Mouse (Mus musculus): ENCODE results near the gene Grb10. TPM values are rescaled to one million over a fixed set of nuclear protein-coding genes. Genes with fewer than 3 reads are reported as not detected.

The Grb10 gene
- polyA plus RNA-seq, 2 experiments: 43.2 to 91.5 TPM

DNA sequence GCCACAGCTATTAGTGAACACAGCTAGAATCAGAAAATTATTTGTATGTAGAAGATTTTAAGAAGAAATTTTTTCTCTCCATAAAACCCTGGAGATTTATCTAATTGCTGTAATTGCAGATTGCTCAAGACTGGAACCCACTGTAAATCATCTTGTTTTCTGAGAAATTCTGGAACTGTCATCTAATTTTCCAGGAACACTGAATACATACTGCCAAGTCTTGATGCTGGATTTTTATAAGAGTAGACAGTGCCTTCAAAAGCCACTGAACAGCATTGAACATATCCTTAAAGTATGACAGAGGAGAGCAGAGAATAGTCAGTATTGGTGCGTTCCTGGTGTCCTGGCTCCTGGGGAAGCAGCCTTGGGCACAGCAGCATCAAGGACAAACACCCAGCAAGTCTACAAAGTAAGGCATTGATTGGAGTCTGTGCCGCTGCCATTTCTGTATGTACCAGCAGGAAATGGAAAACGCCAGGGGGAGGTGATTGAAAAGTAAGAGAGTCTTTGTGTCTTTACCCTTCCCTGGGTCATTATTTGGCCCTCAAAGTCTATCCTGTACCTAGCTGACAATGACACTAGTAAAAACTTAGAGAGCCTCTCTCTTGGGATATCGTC, 38.1 kb downstream of the Grb10 start:
- TF ChIP-seq EP300 (IDR thresholded peaks at IDR 0.05; ENCODE audit: low read depth) (no peak), CTCF (IDR thresholded peaks at IDR 0.05; ENCODE audit: low read depth) (no peak)
- ATAC-seq (ENCODE audit: insufficient read depth): no peak

DNA sequence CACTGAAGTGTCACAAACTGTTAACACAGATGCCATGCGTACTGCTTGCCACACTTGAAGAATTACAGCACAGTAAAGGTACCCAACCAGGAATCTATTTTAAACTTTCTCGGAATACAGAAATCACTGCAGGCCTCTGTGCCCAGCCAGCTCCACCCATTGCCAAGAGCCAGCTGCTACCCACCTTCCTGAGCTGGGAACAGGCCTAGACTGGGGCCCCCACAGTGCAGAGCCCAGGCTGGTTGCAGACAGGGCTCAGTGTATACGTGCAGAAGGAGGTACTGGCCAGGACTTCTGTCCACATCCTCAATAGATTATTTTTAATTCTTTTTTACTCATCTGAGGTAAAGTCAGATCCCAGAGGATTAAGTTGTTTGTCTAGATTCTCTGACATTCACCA, 39.6 kb downstream of the Grb10 start:
- H3K4me3 ChIP-seq (ENCODE audit: insufficient read depth in 1 of 2, low read depth in 2 of 2, low read length in 2 of 2): no peak overlapping the region
- no peak for DNase-seq (ENCODE audit: low read depth in 3 of 3, low spot score in 3 of 3)

More for the DNA sequence above, 38.1 kb downstream of the Grb10 start:
- Histone ChIP-seq H3K9ac (replicated peaks) (no peak overlapping the region), H3K9me3 (ENCODE audit: control insufficient read depth, low read length) (no peaks in the 10 kb centered on the region), H3K27ac (no peak overlapping the region), H3K4me3 (ENCODE audit: insufficient read depth in 1 of 2, low read depth in 2 of 2, low read length in 2 of 2) (no peak overlapping the region), H3K36me3 (replicated peaks; ENCODE audit: control insufficient read depth, insufficient read depth, low read depth) (no peaks in the 10 kb centered on the region), H3K4me2 (ENCODE audit: low read depth) (no peak overlapping the region), H3K27me3 (ENCODE audit: control insufficient read depth, insufficient read depth, low read length) (no peaks in the 10 kb centered on the region), H3K4me1 (replicated peaks; ENCODE audit: control insufficient read depth in 2 of 2, insufficient read depth in 2 of 2, low read length in 1 of 2) (no peaks in the 10 kb centered on the region)
- DNase-seq (ENCODE audit: low read depth in 3 of 3, low spot score in 3 of 3): no peak
- 58% methylated on average over 4 of the region's 4 CpGs for whole genome bisulfite sequencing (ENCODE audit: insufficient replicate concordance)

DNA sequence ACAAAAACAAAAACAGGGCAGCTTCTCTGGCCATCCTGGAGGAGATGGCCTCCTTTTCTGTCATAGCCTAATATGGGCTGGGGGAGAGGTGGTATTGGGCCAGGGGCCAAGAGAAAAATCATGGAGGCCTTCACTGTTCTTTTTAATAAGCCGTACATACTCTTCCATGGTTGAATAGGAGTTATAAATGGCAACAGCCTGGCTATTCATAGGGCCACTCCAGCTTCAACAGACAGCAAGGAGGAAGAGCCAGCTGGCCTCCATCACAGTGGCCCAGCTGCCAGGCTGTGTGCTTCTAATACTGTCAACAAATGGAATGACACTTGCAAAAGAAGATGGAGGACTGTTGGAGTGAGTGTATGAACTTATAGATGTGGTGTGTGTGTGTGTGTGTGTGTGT, 41.4 kb downstream of the Grb10 start:
- Histone ChIP-seq H3K9ac (replicated peaks) (no peak overlapping the region), H3K36me3 (replicated peaks; ENCODE audit: control insufficient read depth, insufficient read depth, low read depth) (no peaks in the 10 kb centered on the region), H3K4me1 (replicated peaks; ENCODE audit: control insufficient read depth in 2 of 2, insufficient read depth in 2 of 2, low read length in 1 of 2) (no peaks in the 10 kb centered on the region; a peak in 1 of 4 replicates), H3K4me3 (ENCODE audit: insufficient read depth in 1 of 2, low read depth in 2 of 2, low read length in 2 of 2) (no peak overlapping the region), H3K27ac (no peak overlapping the region), H3K9me3 (ENCODE audit: control insufficient read depth, low read length) (no peaks in the 10 kb centered on the region), H3K27me3 (ENCODE audit: control insufficient read depth, insufficient read depth, low read length) (no peaks in the 10 kb centered on the region), H3K4me2 (ENCODE audit: low read depth) (no peak overlapping the region)
- no peak for TF ChIP-seq CTCF (IDR thresholded peaks at IDR 0.05; ENCODE audit: low read depth)
- TF ChIP-seq EP300 (IDR thresholded peaks at IDR 0.05; ENCODE audit: low read depth): no peak
- 59% methylated on average over 1 of the region's 1 CpGs for WGBS (ENCODE audit: insufficient replicate concordance)
- DNase-seq (ENCODE audit: low read depth in 3 of 3, low spot score in 3 of 3) (no peak), ATAC-seq (ENCODE audit: insufficient read depth) (no peak)

More for the DNA sequence above, 39.6 kb downstream of the Grb10 start:
- no peak for ATAC-seq (ENCODE audit: insufficient read depth)
- TF ChIP-seq CTCF (IDR thresholded peaks at IDR 0.05; ENCODE audit: low read depth): no peak
- TF ChIP-seq EP300 (IDR thresholded peaks at IDR 0.05; ENCODE audit: low read depth): no peak
- 64% methylated on average over 3 of the region's 3 CpGs for WGBS (ENCODE audit: insufficient replicate concordance)
- no peaks in the 10 kb centered on the region for H3K9me3 ChIP-seq (ENCODE audit: control insufficient read depth, low read length)
- no peaks in the 10 kb centered on the region for H3K4me1 ChIP-seq (replicated peaks; ENCODE audit: control insufficient read depth in 2 of 2, insufficient read depth in 2 of 2, low read length in 1 of 2)
- H3K27me3 ChIP-seq (ENCODE audit: control insufficient read depth, insufficient read depth, low read length): no peaks in the 10 kb centered on the region
- H3K9ac ChIP-seq (replicated peaks): no peak overlapping the region
- no peak overlapping the region for H3K27ac ChIP-seq
- H3K36me3 ChIP-seq (replicated peaks; ENCODE audit: control insufficient read depth, insufficient read depth, low read depth): no peaks in the 10 kb centered on the region
- H3K4me2 ChIP-seq (ENCODE audit: low read depth): no peak overlapping the region

DNA sequence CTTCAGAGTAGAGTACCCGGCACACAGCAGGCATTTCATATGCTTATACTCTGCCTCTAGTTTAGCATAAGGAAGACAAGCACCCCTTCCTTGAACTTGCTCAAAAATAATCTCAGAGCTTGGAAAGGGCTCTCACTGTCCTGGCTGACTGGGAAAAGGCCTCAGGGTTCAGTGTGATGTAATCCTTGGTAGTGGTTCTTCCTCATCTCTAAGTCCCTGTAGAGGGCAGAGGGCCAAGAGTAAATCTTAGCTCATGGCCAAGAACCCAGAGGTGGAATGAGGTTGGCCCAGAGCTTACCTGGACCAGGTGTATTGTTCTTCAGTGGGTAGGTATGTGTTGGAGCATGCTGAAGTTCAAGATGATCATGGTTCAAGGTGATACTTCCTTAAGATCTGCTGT, 43.1 kb downstream of the Grb10 start:
- no peaks in the 10 kb centered on the region; a peak in 1 of 4 replicates for H3K4me1 ChIP-seq (replicated peaks; ENCODE audit: control insufficient read depth in 2 of 2, insufficient read depth in 2 of 2, low read length in 1 of 2)
- H3K9ac ChIP-seq (replicated peaks): no peak overlapping the region
- 66% methylated on average over 1 of the region's 1 CpGs for WGBS (ENCODE audit: insufficient replicate concordance)
- H3K4me2 ChIP-seq (ENCODE audit: low read depth): no peak overlapping the region
- no peak overlapping the region for H3K27ac ChIP-seq
- no peak for TF ChIP-seq CTCF (IDR thresholded peaks at IDR 0.05; ENCODE audit: low read depth)
- H3K9me3 ChIP-seq (ENCODE audit: control insufficient read depth, low read length): no peaks in the 10 kb centered on the region
- H3K27me3 ChIP-seq (ENCODE audit: control insufficient read depth, insufficient read depth, low read length): no peaks in the 10 kb centered on the region
- ATAC-seq (ENCODE audit: insufficient read depth): no peak
- H3K36me3 ChIP-seq (replicated peaks; ENCODE audit: control insufficient read depth, insufficient read depth, low read depth): no peaks in the 10 kb centered on the region
- H3K4me3 ChIP-seq (ENCODE audit: insufficient read depth in 1 of 2, low read depth in 2 of 2, low read length in 2 of 2): no peak overlapping the region
- no peak for DNase-seq (ENCODE audit: low read depth in 3 of 3, low spot score in 3 of 3)

DNA sequence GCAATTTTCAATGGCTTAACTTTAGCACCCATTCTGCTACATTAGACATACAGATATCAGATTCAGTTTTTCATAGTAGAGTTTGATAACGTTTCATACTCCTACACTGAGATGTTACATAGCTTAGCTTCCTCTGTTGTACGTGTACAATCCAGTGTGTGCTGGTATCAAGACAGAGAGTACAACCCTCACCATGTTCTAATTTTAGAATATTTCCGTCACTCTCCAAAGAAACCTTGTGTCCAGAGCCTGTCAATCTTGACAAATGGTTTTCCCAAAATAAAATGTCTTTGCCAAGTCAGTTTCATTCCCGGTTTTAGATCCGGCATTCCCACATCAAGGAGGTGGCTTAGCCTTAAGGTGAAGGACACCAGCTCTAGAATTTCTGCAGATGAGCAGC, 44.7 kb downstream of the Grb10 start:
- TF ChIP-seq CTCF (IDR thresholded peaks at IDR 0.05; ENCODE audit: low read depth): no peak
- TF ChIP-seq EP300 (IDR thresholded peaks at IDR 0.05; ENCODE audit: low read depth): no peak
- 58% methylated on average over 5 of the region's 5 CpGs for WGBS (ENCODE audit: insufficient replicate concordance)

More for the DNA sequence above, 44.7 kb downstream of the Grb10 start:
- H3K9ac ChIP-seq (replicated peaks): no peak overlapping the region
- DNase-seq (ENCODE audit: low read depth in 3 of 3, low spot score in 3 of 3) (no peak), ATAC-seq (ENCODE audit: insufficient read depth) (no peak)
- no peak overlapping the region for H3K27ac ChIP-seq
- H3K4me1 ChIP-seq (replicated peaks; ENCODE audit: control insufficient read depth in 2 of 2, insufficient read depth in 2 of 2, low read length in 1 of 2): no peaks in the 10 kb centered on the region; a peak in 1 of 4 replicates
- H3K9me3 ChIP-seq (ENCODE audit: control insufficient read depth, low read length): no peaks in the 10 kb centered on the region
- H3K27me3 ChIP-seq (ENCODE audit: control insufficient read depth, insufficient read depth, low read length): no peaks in the 10 kb centered on the region
- H3K36me3 ChIP-seq (replicated peaks; ENCODE audit: control insufficient read depth, insufficient read depth, low read depth): no peaks in the 10 kb centered on the region
- H3K4me2 ChIP-seq (ENCODE audit: low read depth): no peak overlapping the region
- H3K4me3 ChIP-seq (ENCODE audit: insufficient read depth in 1 of 2, low read depth in 2 of 2, low read length in 2 of 2): no peak overlapping the region
